Mouse (Mus musculus) CD4-positive, CD25-positive, alpha-beta regulatory T cell (primary cell): ENCODE results near the gene Pou5f2. TPM values are rescaled to one million over a fixed set of nuclear protein-coding genes. Genes with fewer than 3 reads are reported as not detected.

Source experiments
- polyA plus RNA-seq: library from polyadenylated mRNA; unstranded; fragments of 100-300 nt; shearing (Covaris generic); gene quantifications from one replicate; pipeline ENCODE4 v1.2.1, GENCODE M21; 2017

The Pou5f2 gene
- 5.2 TPM for polyA plus RNA-seq

GRCm38 (mm10) chr13:78024683-78025294 is at the start of gene Pou5f2:
Pou5f2 (plus strand) TSS chr13:78024902.

Other genes with a start within 250 kb of the Pou5f2 start
- not detected for gene Nr2f1, start 174.9 kb downstream of the Pou5f2 start, polyA plus RNA-seq